Comparison of ENCODE assay signal across 30 mouse cellular contexts in the genomic region with DNA sequence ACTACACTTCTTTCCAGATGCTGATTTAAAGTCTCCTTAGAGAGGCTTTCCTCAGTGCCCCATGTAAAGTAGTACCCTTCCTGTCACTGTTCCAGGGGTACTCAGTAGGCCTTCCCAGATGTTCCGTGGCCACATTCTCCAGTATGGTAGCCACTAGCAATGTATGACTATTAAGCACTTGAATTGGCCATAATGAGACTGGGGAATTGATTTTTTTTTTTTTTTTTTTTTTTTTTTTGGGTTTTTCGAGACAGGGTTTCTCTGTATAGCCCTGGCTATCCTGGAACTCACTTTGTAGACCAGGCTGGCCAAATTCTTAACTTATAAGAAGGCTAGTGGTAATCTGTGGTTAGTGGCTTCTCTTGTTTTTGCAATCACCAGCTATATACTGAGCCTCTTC. TPM values are rescaled to one million over a fixed set of nuclear protein-coding genes. Genes with fewer than 3 reads are reported as not detected.
DNase-seq lines count a peak whose midpoint lies in the region; ATAC-seq and TF ChIP-seq lines count a peak whose summit lies in the region.
"Had no signal": no experiment of that assay in that cellular context is flagged by ENCODE, and none has a peak within 500 bp of the region (broad histone marks: within the 10 kb centered on the region; RNA-seq: fewer than 3 reads in every experiment).

No protein-coding gene starts in this region.

- no peak for DNase-seq in heart, adult 2 months
- DNase-seq in heart, postnatal 10 days = no peak
- no peak for DNase-seq in heart, postnatal 36 days
- DNase-seq in cerebellum, adult 9-11 months = no peak
- DNase-seq in gastrocnemius, postnatal 25 days = no peak
- DNase-seq: adrenal gland, postnatal 25 days; cerebellum, adult 11 months; cerebellum, postnatal 14 days; forebrain, postnatal 0 days; kidney, adult 11 months; layer of hippocampus, postnatal 36 days; midbrain, embryonic 14.5 days; spleen, adult 18-20 months; thymus, adult 18-20 months; thymus, postnatal 4 days had no signal

- H3K36me3 ChIP-seq in heart, adult 2 months (ENCODE audit: control insufficient read depth, insufficient read depth, low read length) = peaks cover 36% of the 10 kb centered on the region
- peaks cover 8% of the 10 kb centered on the region; the same call in 1 of the 2 replicates for H3K36me3 ChIP-seq in heart, embryonic 16.5 days (ENCODE audit: control insufficient read depth, insufficient read depth)
- H3K36me3 ChIP-seq in intestine, embryonic 15.5 days = 0 out of 2 replicates have a peak, but pooled peaks cover 5% of the 10 kb centered on the region
- H3K36me3 ChIP-seq in liver, embryonic 16.5 days (ENCODE audit: control insufficient read depth, insufficient read depth) = peaks cover 38% of the 10 kb centered on the region

- H3K4me1 ChIP-seq in heart, adult 2 months (ENCODE audit: control insufficient read depth, insufficient read depth, low read length) = peaks cover 8% of the 10 kb centered on the region
- peaks cover 47% of the 10 kb centered on the region for H3K4me1 ChIP-seq in heart, embryonic 16.5 days (ENCODE audit: control insufficient read depth, insufficient read depth, low read length)
- H3K4me1 ChIP-seq in intestine, embryonic 15.5 days (replicated peaks) = peaks cover 8% of the 10 kb centered on the region; the same call in 1 of the 2 replicates
- peaks cover 39% of the 10 kb centered on the region for H3K4me1 ChIP-seq in liver, embryonic 16.5 days (ENCODE audit: control insufficient read depth, low read depth, low read length)

- H3K79me2 ChIP-seq in heart, adult 2 months (replicated peaks; ENCODE audit: control insufficient read depth, insufficient read depth, low read length) = 0 out of 2 replicates have a peak, but pooled peaks cover 3% of the 10 kb centered on the region

- WGBS in heart, adult 2 months = 56% methylated on average over 2 of the region's 2 CpGs
- 88% methylated on average over 1 of the region's 2 CpGs for WGBS in heart, embryonic 16.5 days
- WGBS in intestine, embryonic 15.5 days = 90% methylated on average over 2 of the region's 2 CpGs
- 76% methylated on average over 2 of the region's 2 CpGs for WGBS in liver, embryonic 16.5 days (ENCODE audit: insufficient replicate concordance)

- no peak overlapping the region for H3K4me3 ChIP-seq in heart, adult 2 months
- no peak overlapping the region for H3K4me3 ChIP-seq in heart, embryonic 16.5 days (ENCODE audit: low read length)
- H3K4me3 ChIP-seq in intestine, embryonic 15.5 days (replicated peaks) = no peak overlapping the region
- H3K4me3 ChIP-seq in liver, embryonic 16.5 days (ENCODE audit: low read depth, low read length) = peak overlapping the region; percentile 20
- H3K4me3 ChIP-seq: embryonic facial prominence, embryonic 13.5 days; hindbrain, embryonic 15.5 days; myocyte had no signal

- intact Hi-C loops in heart, adult 2 months (cut with DNase I) = loop anchor here (1.0 to 10.0 kb wide), 4 partner anchors 12 to 255 kb away; a partner anchor contains a TSS
- intact Hi-C loops in heart, postnatal 10 days (cut with DNase I) = no loop called here
- intact Hi-C loops in heart, postnatal 36 days (cut with DNase I) = loop anchor here (2.0 to 10.0 kb wide), 2 partner anchors 15 to 375 kb away; no protein-coding TSS in a partner anchor

- peak overlapping the region; percentile 32 for H3K4me2 ChIP-seq in heart, embryonic 16.5 days (ENCODE audit: low read depth, low read length)
- no peak overlapping the region for H3K4me2 ChIP-seq in intestine, embryonic 15.5 days (replicated peaks)
- H3K4me2 ChIP-seq in liver, embryonic 16.5 days (ENCODE audit: low read depth, low read length) = peak overlapping the region; percentile 54
- H3K4me2 ChIP-seq: embryonic facial prominence, embryonic 13.5 days; hindbrain, embryonic 15.5 days had no signal

- TF ChIP-seq EP300 in heart, adult 2 months (IDR thresholded peaks at IDR 0.05; ENCODE audit: insufficient read depth, low read depth, low read length) = no peak

- no peaks in the 10 kb centered on the region for H3K27me3 ChIP-seq in heart, adult 2 months (ENCODE audit: control insufficient read depth, insufficient read depth, low read length)
- no peaks in the 10 kb centered on the region for H3K27me3 ChIP-seq in heart, embryonic 16.5 days (ENCODE audit: control insufficient read depth, insufficient read depth, low read length)
- H3K27me3 ChIP-seq in intestine, embryonic 15.5 days (replicated peaks) = no peaks in the 10 kb centered on the region
- H3K27me3 ChIP-seq in liver, embryonic 16.5 days (ENCODE audit: control insufficient read depth, insufficient read depth, low read depth, low read length) = no peaks in the 10 kb centered on the region
- H3K27me3 ChIP-seq: embryonic facial prominence, embryonic 13.5 days; hindbrain, embryonic 15.5 days; megakaryocyte, embryonic 14.5 days had no signal

- TF ChIP-seq CTCF in heart, adult 2 months (IDR thresholded peaks at IDR 0.05) = no peak

- ATAC-seq in heart, embryonic 16.5 days (replicated peaks; ENCODE audit: extremely low read depth, insufficient read depth, low FRiP score) = no peak
- no peak for ATAC-seq in intestine, embryonic 15.5 days
- ATAC-seq in liver, embryonic 16.5 days (ENCODE audit: low read depth) = no peak
- ATAC-seq: CD4-positive, CD25-positive, alpha-beta regulatory T cell, adult 4 months; forebrain, postnatal 0 days had no signal

- H3K9me3 ChIP-seq in heart, embryonic 16.5 days (replicated peaks; ENCODE audit: control insufficient read depth, low read length) = no peaks in the 10 kb centered on the region
- H3K9me3 ChIP-seq in intestine, embryonic 15.5 days = no peaks in the 10 kb centered on the region
- no peaks in the 10 kb centered on the region for H3K9me3 ChIP-seq in liver, embryonic 16.5 days (replicated peaks; ENCODE audit: control insufficient read depth, low read length)
- H3K9me3 ChIP-seq: embryonic facial prominence, embryonic 13.5 days; hindbrain, embryonic 15.5 days; megakaryocyte, embryonic 14.5 days had no signal

- no peak overlapping the region for H3K9ac ChIP-seq in heart, adult 2 months (ENCODE audit: low read depth, low read length)
- H3K9ac ChIP-seq in heart, embryonic 16.5 days (ENCODE audit: low read length) = peak overlapping the region; percentile 38
- no peak overlapping the region for H3K9ac ChIP-seq in intestine, embryonic 15.5 days
- peak overlapping the region; percentile 61 for H3K9ac ChIP-seq in liver, embryonic 16.5 days (ENCODE audit: low read depth, low read length)
- H3K9ac ChIP-seq: forebrain, postnatal 0 days; hindbrain, embryonic 15.5 days had no signal

- no peak for TF ChIP-seq POLR2A in heart, adult 2 months (IDR thresholded peaks at IDR 0.05; ENCODE audit: insufficient read depth, low read depth, low read length)

- peak overlapping the region; percentile 65 for H3K27ac ChIP-seq in heart, adult 2 months
- peak overlapping the region; percentile 92 for H3K27ac ChIP-seq in heart, embryonic 16.5 days (ENCODE audit: low read length)
- peak overlapping the region; percentile 24; the same call in 1 of the 2 replicates for H3K27ac ChIP-seq in intestine, embryonic 15.5 days
- H3K27ac ChIP-seq in liver, embryonic 16.5 days (ENCODE audit: low read length) = peak overlapping the region; percentile 85
- H3K27ac ChIP-seq: embryonic facial prominence, embryonic 13.5 days; hindbrain, embryonic 15.5 days had no signal

RNA-seq across cellular contexts. Expression of a gene that starts 3.0 kb away (rescaled TPM):
- total RNA-seq in heart, adult 2 months (2021) = not detected
- polyA plus RNA-seq in heart, adult 2 months (2012; rRNA removed) = not detected in 2 replicates
- not detected for total RNA-seq in heart, postnatal 10 days (2021)
- 2.3 and 4.6 TPM in 2 replicates for polyA plus RNA-seq in heart, embryonic 16.5 days (2015; fragmentation: Nextera tagmentation; extraction: Ambion mirVana)
- not detected for total RNA-seq in heart, postnatal 36 days (2021)
- 0.53 TPM in 1 of 2 replicates, not detected in the other for polyA plus RNA-seq in intestine, embryonic 15.5 days (2015; fragmentation: Nextera tagmentation; extraction: Ambion mirVana)
- polyA plus RNA-seq in liver, embryonic 16.5 days (2015; fragmentation: Nextera tagmentation; extraction: Ambion mirVana) = not detected in 2 replicates
- total RNA-seq in gastrocnemius, postnatal 25 days (2021) = not detected
- total RNA-seq: adrenal gland, postnatal 25 days; forebrain, postnatal 0 days; gastrocnemius, adult 18-20 months; layer of hippocampus, postnatal 36 days had no signal
- polyA plus RNA-seq: CD4-positive, CD25-positive, alpha-beta regulatory T cell, adult 4 months; embryonic facial prominence, embryonic 13.5 days; forebrain, postnatal 0 days; gonadal fat pad, adult 2 months; hindbrain, embryonic 15.5 days; kidney, embryonic 16.5 days; large intestine, adult 2 months; limb, embryonic 14.5 days; midbrain, embryonic 14.5 days; neural tube, embryonic 14.5 days had no signal

RNA-seq across cellular contexts. Expression of a gene that starts 3.1 kb away (rescaled TPM):
- total RNA-seq in heart, adult 2 months (2021) = 100 to 1,000 TPM; 295 to 358 TPM
- 190 and 221 TPM in 2 replicates for polyA plus RNA-seq in heart, adult 2 months (2012; rRNA removed)
- total RNA-seq in heart, postnatal 10 days (2021) = 100 to 1,000 TPM; 250 to 263 TPM
- polyA plus RNA-seq in heart, embryonic 16.5 days (2015; fragmentation: Nextera tagmentation; extraction: Ambion mirVana) = 256 and 261 TPM in 2 replicates
- 100 to 1,000 TPM; 313 to 334 TPM for total RNA-seq in heart, postnatal 36 days (2021)
- polyA plus RNA-seq in intestine, embryonic 15.5 days (2015; fragmentation: Nextera tagmentation; extraction: Ambion mirVana) = 233 TPM in 2 replicates
- 209 and 258 TPM in 2 replicates for polyA plus RNA-seq in liver, embryonic 16.5 days (2015; fragmentation: Nextera tagmentation; extraction: Ambion mirVana)
- 100 to 1,000 TPM; 143 to 154 TPM for total RNA-seq in gastrocnemius, postnatal 25 days (2021)

RNA-seq across cellular contexts. Expression of a gene that starts 7.9 kb away (rescaled TPM):
- not detected for total RNA-seq in heart, adult 2 months (2021)
- 0.20 TPM in 1 of 2 replicates, not detected in the other for polyA plus RNA-seq in heart, adult 2 months (2012; rRNA removed)
- total RNA-seq in heart, postnatal 10 days (2021) = not detected
- polyA plus RNA-seq in heart, embryonic 16.5 days (2015; fragmentation: Nextera tagmentation; extraction: Ambion mirVana) = 0.12 and 0.50 TPM in 2 replicates
- total RNA-seq in heart, postnatal 36 days (2021) = not detected
- 0.08 and 0.18 TPM in 2 replicates for polyA plus RNA-seq in intestine, embryonic 15.5 days (2015; fragmentation: Nextera tagmentation; extraction: Ambion mirVana)
- polyA plus RNA-seq in liver, embryonic 16.5 days (2015; fragmentation: Nextera tagmentation; extraction: Ambion mirVana) = 0.06 TPM in 1 of 2 replicates, not detected in the other
- not detected for total RNA-seq in gastrocnemius, postnatal 25 days (2021)
- total RNA-seq: gastrocnemius, adult 18-20 months had no signal

RNA-seq across cellular contexts. Expression of a gene that starts 12.1 kb away (rescaled TPM):
- total RNA-seq in heart, adult 2 months (2021) = 100 to 1,000 TPM; 462 to 476 TPM
- 695 and 745 TPM in 2 replicates for polyA plus RNA-seq in heart, adult 2 months (2012; rRNA removed)
- total RNA-seq in heart, postnatal 10 days (2021) = 100 to 1,000 TPM; 675 to 721 TPM
- polyA plus RNA-seq in heart, embryonic 16.5 days (2015; fragmentation: Nextera tagmentation; extraction: Ambion mirVana) = 421 and 423 TPM in 2 replicates
- 100 to 1,000 TPM; 442 to 516 TPM for total RNA-seq in heart, postnatal 36 days (2021)
- polyA plus RNA-seq in intestine, embryonic 15.5 days (2015; fragmentation: Nextera tagmentation; extraction: Ambion mirVana) = 14.8 and 15.4 TPM in 2 replicates
- polyA plus RNA-seq in liver, embryonic 16.5 days (2015; fragmentation: Nextera tagmentation; extraction: Ambion mirVana) = 21.8 and 26.4 TPM in 2 replicates
- 10 to 100 TPM; 50.3 to 67.8 TPM for total RNA-seq in gastrocnemius, postnatal 25 days (2021)

RNA-seq across cellular contexts. Expression of a gene that starts 55.3 kb away (rescaled TPM):
- total RNA-seq in heart, adult 2 months (2021) = not detected
- 0.15 TPM in 1 of 2 replicates, not detected in the other for polyA plus RNA-seq in heart, adult 2 months (2012; rRNA removed)
- not detected for total RNA-seq in heart, postnatal 10 days (2021)
- polyA plus RNA-seq in heart, embryonic 16.5 days (2015; fragmentation: Nextera tagmentation; extraction: Ambion mirVana) = 0.09 TPM in 1 of 2 replicates, not detected in the other
- not detected for total RNA-seq in heart, postnatal 36 days (2021)
- polyA plus RNA-seq in intestine, embryonic 15.5 days (2015; fragmentation: Nextera tagmentation; extraction: Ambion mirVana) = 12.1 and 13.1 TPM in 2 replicates
- polyA plus RNA-seq in liver, embryonic 16.5 days (2015; fragmentation: Nextera tagmentation; extraction: Ambion mirVana) = 6.9 TPM in 2 replicates
- total RNA-seq in gastrocnemius, postnatal 25 days (2021) = not detected
- total RNA-seq: adrenal gland, postnatal 25 days; forebrain, postnatal 0 days; layer of hippocampus, postnatal 36 days; left cerebral cortex, postnatal 25 days had no signal
- polyA plus RNA-seq: CD4-positive, CD25-positive, alpha-beta regulatory T cell, adult 4 months; embryonic facial prominence, embryonic 13.5 days; forebrain, postnatal 0 days; hindbrain, embryonic 15.5 days; midbrain, embryonic 14.5 days; myocyte; neural tube, embryonic 14.5 days had no signal

Comparison
In these comparisons a context has a peak if more than half of its experiments do, and no peak if none do; other contexts are left out.
1. H3K9ac ChIP-seq: peak in heart, embryonic 16.5 days (single experiment) and liver, embryonic 16.5 days (single experiment); none in heart, adult 2 months (single experiment) and intestine, embryonic 15.5 days (single experiment).
2. H3K27ac ChIP-seq: peak in every context shown above with its lines; median percentile 92 in heart, embryonic 16.5 days; 85 in liver, embryonic 16.5 days; 65 in heart, adult 2 months; 24 in intestine, embryonic 15.5 days.